Mouse (Mus musculus) liver, adult 2 months (tissue): ENCODE results near the gene Rab19. TPM values are rescaled to one million over a fixed set of nuclear protein-coding genes. Genes with fewer than 3 reads are reported as not detected.
"Not testable (repeated sequence)": the region's sequence is repeated elsewhere in the genome, so short reads cannot be mapped to it uniquely, and the experiment has no call there.

Source experiments
- DNase-seq: peaks from one replicate; pipeline ENCODE4 v3.0.0-alpha.2; 2011; ENCODE audit warnings: low read depth, low spot score; ENCODE audit errors: extremely low read depth
- H3K27ac ChIP-seq: fragments of 200-500 bp; replicated peaks from 2 replicates; pipeline ENCODE4 v1.5.1; 2012; ENCODE audit warnings: low read depth, mild to moderate bottlenecking, control low read depth, inconsistent platforms, low read length; ENCODE audit not compliant: insufficient read depth
- H3K27me3 ChIP-seq: fragments of 200-500 bp; 2 replicates; pipeline ENCODE4 v1.6.1; 2012; ENCODE audit warnings: mild to moderate bottlenecking, moderate library complexity, low read length, inconsistent platforms; ENCODE audit not compliant: control insufficient read depth, insufficient read depth
- H3K36me3 ChIP-seq: fragments of 200-500 bp; 2 replicates; pipeline ENCODE4 v1.6.1; 2012; ENCODE audit warnings: low read length, inconsistent platforms; ENCODE audit not compliant: control insufficient read depth, insufficient read depth
- H3K4me1 ChIP-seq: fragments of 200-500 bp; 2 replicates; pipeline ENCODE4 v1.6.1; 2011; ENCODE audit warnings: low read length; ENCODE audit not compliant: control insufficient read depth, insufficient read depth
- H3K4me3 ChIP-seq: fragments of 200-500 bp; 2 replicates; pipeline ENCODE4 v1.5.1; 2011; ENCODE audit warnings: low read depth, mild to moderate bottlenecking, control low read depth, low read length, moderate library complexity; ENCODE audit not compliant: insufficient read depth
- H3K79me2 ChIP-seq: fragments of 200-500 bp; 2 replicates; pipeline ENCODE4 v1.6.1; 2012; ENCODE audit warnings: inconsistent platforms, mild to moderate bottlenecking, low read length, moderate library complexity; ENCODE audit not compliant: control insufficient read depth, insufficient read depth
- H3K9ac ChIP-seq: fragments of 200-500 bp; 2 replicates; pipeline ENCODE4 v1.6.1; 2012; ENCODE audit warnings: low read depth, mild to moderate bottlenecking, control low read depth, inconsistent platforms, low read length
- CTCF ChIP-seq: fragments of 200-500 bp; IDR thresholded peaks from 2 replicates; pipeline ENCODE4 v1.5.1; 2011; ENCODE audit warnings: low read depth, low read length, control low read depth
- POLR2A ChIP-seq: fragments of 200-500 bp; IDR thresholded peaks from 2 replicates; pipeline ENCODE4 v1.6.1; 2011; ENCODE audit warnings: low read length, control low read depth; ENCODE audit not compliant: insufficient read depth; ENCODE audit errors: extremely low read depth
- WGBS: fragments of 180-500 bp; shearing (Covaris S2); methylation state at CpG from one replicate; pipeline ENCODE4 v1.1.7; 2018; 5-methylcytosine and 5-hydroxymethylcytosine counted together
- polyA plus RNA-seq: library from polyadenylated mRNA; depleted of rRNA; stranded (reverse); fragments of >200 nt; gene quantifications from 2 replicates; pipeline ENCODE4 v1.2.3, GENCODE M21; 2012
- total RNA-seq: library from RNA; depleted of rRNA; stranded (reverse); fragments of >200 nt; gene quantifications from 2 replicates; pipeline ENCODE4 v1.2.3, GENCODE M21; 2014

Rab19 gene
- total and polyA plus RNA-seq, 2 experiments, result 0.31 to 0.46 TPM

DNA sequence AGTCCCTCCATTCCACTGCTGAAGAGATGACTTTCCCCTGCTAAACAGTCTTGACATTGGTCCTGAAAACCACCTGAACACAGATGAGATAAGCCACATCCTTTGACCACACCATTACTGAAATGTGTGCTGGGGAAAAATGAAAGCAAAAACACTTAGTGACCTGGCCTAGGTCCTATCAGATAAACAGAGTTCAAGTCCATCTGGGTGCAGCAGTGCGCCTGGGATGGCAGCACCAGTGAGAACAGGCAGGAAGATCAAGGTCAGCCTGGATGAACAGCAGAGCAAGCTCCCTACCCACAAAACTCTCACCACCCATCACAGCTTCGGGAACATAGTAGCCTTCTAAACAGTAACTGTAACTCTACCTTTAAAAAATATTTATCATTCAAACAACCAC is 39.2 kb upstream of the Rab19 start:
- Histone ChIP-seq H3K36me3 (peaks cover 18% of the 10 kb centered on the region), H3K27me3 (no peaks in the 10 kb centered on the region), H3K4me1 (no peaks in the 10 kb centered on the region), H3K79me2 (no peaks in the 10 kb centered on the region), H3K4me3 (no peak overlapping the region), H3K9ac (no peak overlapping the region), H3K27ac (no peak overlapping the region)
- WGBS, result 5% methylated on average over 2 of the region's 2 CpGs
- no peak for TF ChIP-seq POLR2A
- no peak for TF ChIP-seq CTCF
- peak; percentile 91 for DNase-seq

DNA sequence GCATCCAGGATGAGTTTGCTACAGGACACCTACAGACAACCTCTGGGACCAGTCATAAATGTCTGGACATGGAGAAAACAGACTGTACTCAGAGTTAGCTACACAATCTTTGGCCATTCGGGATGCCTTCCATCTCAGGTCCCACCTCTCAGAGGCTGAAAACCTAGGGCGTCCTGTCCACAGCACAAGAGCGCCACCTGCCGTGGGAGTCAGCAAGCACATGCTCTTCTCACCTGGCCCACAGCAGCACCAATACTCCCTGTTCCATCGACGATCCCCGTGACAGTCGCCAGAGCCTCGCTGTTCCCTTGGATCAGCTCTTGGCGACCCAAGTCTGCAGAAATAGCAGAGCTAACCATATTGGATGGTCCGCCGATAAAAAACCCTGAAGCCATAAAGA is 37.0 kb upstream of the Rab19 start:
- peak; percentile 99 for TF ChIP-seq CTCF
- TF ChIP-seq POLR2A, result no peak
- 28% methylated on average over 12 of the region's 12 CpGs for WGBS
- H3K79me2 ChIP-seq, result no peaks in the 10 kb centered on the region
- H3K27me3 ChIP-seq, result no peaks in the 10 kb centered on the region
- no peak overlapping the region for H3K27ac ChIP-seq
- no peaks in the 10 kb centered on the region for H3K4me1 ChIP-seq
- H3K4me3 ChIP-seq, result no peak overlapping the region
- H3K9ac ChIP-seq, result no peak overlapping the region
- peaks cover 13% of the 10 kb centered on the region for H3K36me3 ChIP-seq
- DNase-seq, result peak; percentile 43

DNA sequence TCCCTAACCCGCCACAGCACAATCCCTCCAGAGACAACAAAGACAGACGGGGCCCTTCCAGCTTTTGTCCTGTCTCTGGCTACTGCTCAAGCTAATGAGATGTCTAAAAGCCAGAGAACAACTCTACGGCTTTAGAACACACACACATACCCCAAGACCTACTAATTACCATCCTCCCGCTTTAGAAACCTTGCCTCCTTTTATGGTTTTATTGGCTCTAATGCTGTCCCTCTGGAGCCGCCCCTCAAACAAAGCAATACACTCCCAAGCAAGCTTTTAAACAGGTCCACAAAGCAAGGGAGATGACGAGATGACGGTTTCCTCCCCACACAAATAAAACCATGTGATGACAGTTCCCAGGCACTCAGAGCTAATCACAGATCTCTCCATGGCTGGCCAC is 35.5 kb upstream of the Rab19 start:
- H3K36me3 ChIP-seq, result peaks cover 20% of the 10 kb centered on the region
- TF ChIP-seq CTCF (no peak), POLR2A (no peak)
- H3K9ac ChIP-seq, result no peak overlapping the region
- H3K4me3 ChIP-seq, result no peak overlapping the region
- WGBS, result 93% methylated on average over 7 of the region's 7 CpGs
- H3K27ac ChIP-seq, result no peak overlapping the region
- H3K4me1 ChIP-seq, result no peaks in the 10 kb centered on the region
- no peaks in the 10 kb centered on the region for H3K27me3 ChIP-seq
- H3K79me2 ChIP-seq, result no peaks in the 10 kb centered on the region
- DNase-seq, result no peak

DNA sequence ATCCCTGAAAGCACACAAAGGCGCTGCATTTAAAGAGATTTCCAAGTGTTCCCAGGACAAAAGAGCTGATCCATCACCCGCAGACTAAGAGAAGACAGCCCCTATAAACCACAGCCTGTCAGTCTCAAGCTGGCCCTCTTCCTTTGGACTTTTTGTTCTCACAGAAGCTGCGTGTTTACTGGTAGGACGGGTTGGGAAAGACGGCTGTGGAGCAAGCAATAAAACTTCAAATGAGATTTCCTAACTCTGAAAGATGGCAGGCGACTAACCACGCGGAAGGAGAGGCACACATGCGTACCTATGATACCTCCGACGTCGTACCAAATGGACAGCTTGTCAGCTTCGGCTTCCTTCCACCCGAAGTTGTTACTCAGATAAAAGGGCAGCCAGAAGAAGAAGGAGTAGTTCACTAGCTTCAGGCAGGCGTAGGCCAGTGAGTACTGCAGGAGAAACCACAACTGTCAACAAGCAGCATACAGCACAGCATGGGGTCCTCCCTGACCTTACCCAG is 33.9 kb upstream of the Rab19 start:
- WGBS, result 74% methylated on average over 15 of the region's 15 CpGs
- no peak for TF ChIP-seq POLR2A
- TF ChIP-seq CTCF, result no peak
- H3K4me3 ChIP-seq, result no peak overlapping the region
- no peak overlapping the region for H3K9ac ChIP-seq
- no peaks in the 10 kb centered on the region for H3K79me2 ChIP-seq
- H3K36me3 ChIP-seq, result peaks cover 23% of the 10 kb centered on the region
- H3K27ac ChIP-seq, result no peak overlapping the region
- no peak for DNase-seq
- no peaks in the 10 kb centered on the region for H3K27me3 ChIP-seq
- H3K4me1 ChIP-seq, result no peaks in the 10 kb centered on the region

DNA sequence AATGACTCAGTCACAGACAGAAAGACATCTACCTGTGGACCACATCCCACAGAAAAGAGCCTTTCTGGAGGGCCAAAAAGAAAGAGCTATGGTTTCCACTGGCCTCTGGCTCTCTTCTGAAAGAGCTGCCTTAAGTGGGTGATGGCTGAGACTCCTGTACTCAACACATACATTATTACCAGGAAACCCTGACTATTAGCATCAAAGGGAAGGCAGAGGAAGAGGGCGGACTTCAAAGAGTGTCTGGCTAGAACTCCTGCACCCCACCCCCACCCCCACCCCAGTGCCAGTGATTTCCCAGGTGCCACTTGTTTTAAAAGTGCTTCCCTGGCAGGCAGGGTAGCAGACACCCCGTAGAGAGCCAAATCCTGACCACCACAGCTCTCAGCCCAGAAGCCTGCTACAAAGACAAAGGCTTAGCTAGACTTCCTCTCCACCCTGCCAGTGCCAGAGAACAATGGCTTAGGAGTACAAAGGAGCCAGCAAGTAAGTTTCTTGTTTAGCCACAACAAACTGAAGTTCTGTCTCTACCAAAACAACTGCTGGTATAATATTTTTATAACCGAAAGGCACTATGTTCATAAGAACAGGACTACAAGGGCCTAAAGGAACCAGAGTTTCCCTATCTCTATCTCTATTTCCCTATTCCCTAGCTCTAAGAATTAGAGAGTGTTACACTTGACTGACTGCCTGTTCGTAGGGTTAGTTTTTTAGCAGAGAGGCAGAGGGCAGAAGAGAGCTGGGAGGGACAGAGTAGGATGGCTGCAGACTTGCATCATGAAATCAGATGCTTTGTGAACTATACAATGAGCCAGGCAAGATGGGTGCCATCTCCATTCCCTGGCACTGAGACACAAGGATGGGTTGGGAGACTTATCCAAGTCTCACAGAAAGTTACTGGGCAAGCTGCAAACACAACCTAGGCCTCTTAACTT is 32.8 kb upstream of the Rab19 start:
- TF ChIP-seq POLR2A (no peak), CTCF (no peak)
- Histone ChIP-seq H3K36me3 (peaks cover 25% of the 10 kb centered on the region), H3K4me1 (no peaks in the 10 kb centered on the region), H3K4me3 (no peak overlapping the region), H3K27me3 (no peaks in the 10 kb centered on the region), H3K27ac (no peak overlapping the region), H3K79me2 (no peaks in the 10 kb centered on the region), H3K9ac (no peak overlapping the region)
- DNase-seq, result no peak
- WGBS, result 86% methylated on average over 4 of the region's 4 CpGs

DNA sequence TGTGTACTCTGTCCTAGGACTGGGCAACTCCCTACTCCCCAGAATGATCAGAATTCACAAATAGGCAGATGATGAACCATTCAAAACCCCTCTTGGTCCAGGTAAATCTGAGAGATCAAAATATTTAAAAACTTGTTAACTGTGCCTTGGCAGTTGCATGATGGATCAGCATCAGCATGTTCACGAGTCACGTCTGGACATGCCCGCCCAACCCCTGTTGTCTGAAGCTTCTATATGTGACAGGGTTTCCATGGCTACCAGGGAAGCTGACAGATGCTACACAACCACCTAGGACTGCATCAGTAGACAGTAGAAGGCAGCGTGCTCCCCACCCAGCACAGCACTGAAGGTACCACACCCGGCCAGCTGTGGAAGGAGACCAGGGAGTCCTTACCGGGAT is 32.0 kb upstream of the Rab19 start:
- no peak overlapping the region for H3K9ac ChIP-seq
- no peak for DNase-seq
- no peaks in the 10 kb centered on the region for H3K4me1 ChIP-seq
- TF ChIP-seq POLR2A (no peak), CTCF (no peak)
- H3K79me2 ChIP-seq, result no peaks in the 10 kb centered on the region
- H3K27ac ChIP-seq, result no peak overlapping the region
- peaks cover 25% of the 10 kb centered on the region for H3K36me3 ChIP-seq
- 90% methylated on average over 6 of the region's 6 CpGs for WGBS
- H3K27me3 ChIP-seq, result no peaks in the 10 kb centered on the region
- no peak overlapping the region for H3K4me3 ChIP-seq

DNA sequence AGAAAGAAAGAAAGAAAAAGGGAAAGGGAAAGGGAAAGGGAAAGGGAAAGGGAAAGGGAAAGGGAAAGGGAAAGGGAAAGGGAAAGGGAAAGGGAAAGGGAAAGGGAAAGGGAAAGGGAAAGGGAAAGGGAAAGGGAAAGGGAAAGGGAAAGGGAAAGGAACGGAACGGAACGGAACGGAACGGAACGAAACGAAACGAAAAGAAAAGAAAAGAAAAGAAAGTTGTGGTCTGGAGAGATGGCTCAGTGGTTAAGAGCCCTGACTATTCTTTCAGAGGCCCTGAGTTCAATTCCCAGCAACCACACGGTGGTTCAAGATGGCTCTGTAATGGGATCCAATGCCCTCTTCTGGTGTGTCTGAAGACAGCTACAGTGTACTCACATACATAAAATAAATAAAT is 21.8 kb upstream of the Rab19 start:
- H3K27me3 ChIP-seq, H3K4me1 ChIP-seq, H3K27ac ChIP-seq, H3K9ac ChIP-seq, H3K4me3 ChIP-seq, H3K79me2 ChIP-seq, DNase-seq: not testable (repeated sequence)
- peaks cover 30% of the 10 kb centered on the region; the same call in 1 of the 2 replicates for H3K36me3 ChIP-seq
- WGBS, result 98% methylated on average over 9 of the region's 9 CpGs
